Mouse (Mus musculus): Measurements from ENCODE around the gene Gm40193. TPM values are rescaled to one million over a fixed set of nuclear protein-coding genes. Genes with fewer than 3 reads are reported as not detected.
"Not testable (repeated sequence)": the region's sequence is repeated elsewhere in the genome, so short reads cannot be mapped to it uniquely, and the experiment has no call there.

The Gm40193 gene
- polyA plus RNA-seq, 2 experiments, result not detected

DNA sequence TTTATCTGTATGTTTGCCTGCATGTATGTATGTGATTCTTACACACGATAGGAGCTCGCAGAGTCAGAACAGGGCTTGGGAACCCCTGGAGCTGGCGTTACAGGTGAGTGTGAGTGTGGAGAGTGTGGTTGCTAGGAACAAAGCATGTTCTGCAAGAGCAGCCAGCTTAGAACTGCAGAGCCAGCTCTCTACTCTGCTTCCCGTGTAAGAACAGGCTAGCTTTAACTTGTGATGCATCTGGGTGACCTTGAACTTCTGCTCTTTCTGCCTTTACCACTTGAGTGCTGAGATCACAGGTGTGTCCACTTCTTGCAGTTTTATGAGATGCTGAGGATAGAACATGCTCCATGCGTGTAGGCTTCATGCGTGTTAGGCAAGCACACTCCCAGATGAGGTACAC, 46.2 kb upstream of the Gm40193 start:
- Histone ChIP-seq H3K4me3 (ENCODE audit: insufficient read depth in 1 of 2, low read depth in 2 of 2, low read length in 2 of 2) (no peak overlapping the region), H3K36me3 (replicated peaks; ENCODE audit: control insufficient read depth, insufficient read depth, low read depth) (no peaks in the 10 kb centered on the region), H3K27ac (no peak overlapping the region), H3K4me2 (ENCODE audit: low read depth) (no peak overlapping the region), H3K27me3 (ENCODE audit: control insufficient read depth, insufficient read depth, low read length) (no peaks in the 10 kb centered on the region), H3K9me3 (ENCODE audit: control insufficient read depth, low read length) (no peaks in the 10 kb centered on the region), H3K4me1 (replicated peaks; ENCODE audit: control insufficient read depth in 2 of 2, insufficient read depth in 2 of 2, low read length in 1 of 2) (peaks cover 0 to 17% of the 10 kb centered on the region in 2 experiments; a peak in 2 of 4 replicates), H3K9ac (replicated peaks) (no peak overlapping the region)
- DNase-seq (ENCODE audit: low read depth in 3 of 3, low spot score in 3 of 3) (no peak), ATAC-seq (ENCODE audit: insufficient read depth) (no peak)
- WGBS (ENCODE audit: insufficient replicate concordance), result 75% methylated on average over 6 of the region's 6 CpGs
- TF ChIP-seq CTCF (IDR thresholded peaks at IDR 0.05; ENCODE audit: low read depth) (no peak), EP300 (IDR thresholded peaks at IDR 0.05; ENCODE audit: low read depth) (no peak)

DNA sequence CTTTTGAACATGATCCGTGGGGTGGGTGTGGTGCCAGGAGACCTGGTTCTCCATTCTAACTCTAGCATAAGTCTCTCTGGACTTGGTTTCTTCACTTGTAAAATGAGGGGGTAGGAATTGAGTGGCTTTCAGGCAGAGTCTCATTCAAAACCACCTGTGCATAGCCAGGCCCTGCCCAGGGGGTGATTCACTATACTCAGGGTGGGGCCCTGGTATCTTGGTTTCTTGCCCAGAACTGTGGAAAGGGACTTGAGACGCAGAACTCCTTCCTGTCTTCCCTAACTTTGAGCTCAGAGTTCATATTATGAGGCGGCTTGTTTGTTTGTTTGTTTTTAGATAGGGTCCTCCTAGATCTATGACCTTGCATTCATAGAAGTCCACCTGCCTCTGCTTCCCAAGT, 44.5 kb upstream of the Gm40193 start:
- Histone ChIP-seq H3K4me1 (replicated peaks; ENCODE audit: control insufficient read depth in 2 of 2, insufficient read depth in 2 of 2, low read length in 1 of 2) (peaks cover 4 to 26% of the 10 kb centered on the region in 2 experiments), H3K9ac (replicated peaks) (no peak overlapping the region), H3K4me3 (ENCODE audit: insufficient read depth in 1 of 2, low read depth in 2 of 2, low read length in 2 of 2) (no peak overlapping the region), H3K4me2 (ENCODE audit: low read depth) (no peak overlapping the region), H3K27me3 (ENCODE audit: control insufficient read depth, insufficient read depth, low read length) (no peaks in the 10 kb centered on the region), H3K36me3 (replicated peaks; ENCODE audit: control insufficient read depth, insufficient read depth, low read depth) (no peaks in the 10 kb centered on the region), H3K9me3 (ENCODE audit: control insufficient read depth, low read length) (no peaks in the 10 kb centered on the region), H3K27ac (no peak overlapping the region)
- no peak for DNase-seq (ENCODE audit: low read depth in 3 of 3, low spot score in 3 of 3)
- ATAC-seq (ENCODE audit: insufficient read depth), result no peak
- TF ChIP-seq CTCF (IDR thresholded peaks at IDR 0.05; ENCODE audit: low read depth) (no peak), EP300 (IDR thresholded peaks at IDR 0.05; ENCODE audit: low read depth) (no peak)
- WGBS (ENCODE audit: insufficient replicate concordance), result 62% methylated on average over 3 of the region's 3 CpGs

DNA sequence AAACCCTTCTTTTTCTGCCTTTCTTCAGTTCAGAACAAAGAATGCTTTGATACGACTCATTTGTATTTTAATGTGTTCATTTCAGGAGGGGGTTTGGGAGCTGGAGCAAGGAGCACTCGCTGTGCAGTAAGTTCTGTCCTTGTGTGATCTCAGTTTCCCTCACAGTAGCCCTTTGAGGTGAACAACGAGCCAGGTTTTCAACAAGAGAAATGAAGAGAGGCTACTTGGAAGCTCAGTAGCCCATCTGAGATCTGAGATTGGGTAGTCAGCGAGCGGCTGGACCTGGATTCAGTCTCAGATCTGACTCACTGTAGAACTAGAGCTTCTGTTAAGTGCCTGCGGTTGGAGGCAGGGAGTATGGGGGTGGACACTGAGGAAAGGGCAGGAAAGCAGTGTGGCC, 41.1 kb upstream of the Gm40193 start:
- Histone ChIP-seq H3K4me1 (replicated peaks; ENCODE audit: control insufficient read depth in 2 of 2, insufficient read depth in 2 of 2, low read length in 1 of 2) (peaks cover 20 to 34% of the 10 kb centered on the region in 2 experiments), H3K27me3 (ENCODE audit: control insufficient read depth, insufficient read depth, low read length) (no peaks in the 10 kb centered on the region), H3K27ac (no peak overlapping the region), H3K9me3 (ENCODE audit: control insufficient read depth, low read length) (no peaks in the 10 kb centered on the region), H3K4me2 (ENCODE audit: low read depth) (no peak overlapping the region), H3K4me3 (ENCODE audit: insufficient read depth in 1 of 2, low read depth in 2 of 2, low read length in 2 of 2) (no peak overlapping the region), H3K36me3 (replicated peaks; ENCODE audit: control insufficient read depth, insufficient read depth, low read depth) (no peaks in the 10 kb centered on the region), H3K9ac (replicated peaks) (no peak overlapping the region)
- WGBS (ENCODE audit: insufficient replicate concordance), result 70% methylated on average over 6 of the region's 6 CpGs
- DNase-seq (ENCODE audit: low read depth in 3 of 3, low spot score in 3 of 3) (no peak), ATAC-seq (ENCODE audit: insufficient read depth) (no peak)
- TF ChIP-seq EP300 (IDR thresholded peaks at IDR 0.05; ENCODE audit: low read depth), result no peak
- TF ChIP-seq CTCF (IDR thresholded peaks at IDR 0.05; ENCODE audit: low read depth), result no peak

DNA sequence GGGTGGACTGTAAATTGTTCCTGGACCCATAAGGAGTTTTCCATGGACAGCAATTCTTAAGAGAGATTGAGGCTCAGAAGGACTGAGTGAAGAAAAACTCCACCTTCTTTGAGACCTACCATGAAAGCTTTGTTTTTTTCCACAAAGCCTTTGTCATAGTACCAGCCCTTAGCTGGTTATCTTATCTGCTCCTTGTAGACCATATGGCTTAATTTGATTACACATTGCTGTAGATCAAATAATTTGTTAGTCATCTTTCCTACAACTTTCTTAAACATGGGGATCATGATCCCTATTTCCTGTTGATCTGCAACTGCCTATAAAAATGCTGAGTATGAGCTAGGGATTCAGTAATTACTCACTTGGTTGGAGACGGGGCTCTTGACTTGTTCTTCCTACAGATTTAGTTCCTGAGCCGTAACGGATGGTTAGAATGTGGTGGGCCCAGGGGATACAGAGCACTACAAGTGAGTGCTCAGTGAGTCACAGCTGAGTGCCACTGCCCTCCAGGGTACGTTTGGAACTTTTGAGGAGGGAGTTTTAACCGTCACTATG, 39.7 kb upstream of the Gm40193 start:
- peaks cover 20 to 34% of the 10 kb centered on the region in 2 experiments for H3K4me1 ChIP-seq (replicated peaks; ENCODE audit: control insufficient read depth in 2 of 2, insufficient read depth in 2 of 2, low read length in 1 of 2)

DNA sequence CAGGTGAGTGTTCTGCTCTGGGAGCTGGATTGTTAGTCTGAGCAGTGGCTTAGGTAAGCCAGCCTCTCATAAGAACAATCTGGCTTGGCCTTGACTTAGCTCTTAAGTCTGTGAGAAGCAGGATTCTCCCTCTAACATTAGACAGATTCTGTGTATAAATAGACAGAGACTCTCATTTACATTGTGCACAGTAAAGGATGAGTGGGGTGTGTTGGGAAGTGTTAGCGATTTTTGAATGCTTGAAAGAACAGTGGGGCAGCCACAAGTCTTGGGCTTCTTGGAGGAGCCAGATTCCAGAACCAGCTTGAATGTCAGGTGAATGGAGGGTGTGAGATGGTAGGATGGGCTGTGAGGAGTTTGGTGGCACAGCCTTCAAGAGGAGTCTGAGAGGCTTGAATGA, 38.9 kb upstream of the Gm40193 start:
- H3K9me3 ChIP-seq (ENCODE audit: control insufficient read depth, low read length), result no peaks in the 10 kb centered on the region
- no peak overlapping the region for H3K9ac ChIP-seq (replicated peaks)
- ATAC-seq (ENCODE audit: insufficient read depth) (no peak), DNase-seq (ENCODE audit: low read depth in 3 of 3, low spot score in 3 of 3) (no peak)
- H3K4me3 ChIP-seq (ENCODE audit: insufficient read depth in 1 of 2, low read depth in 2 of 2, low read length in 2 of 2), result no peak overlapping the region
- no peaks in the 10 kb centered on the region for H3K27me3 ChIP-seq (ENCODE audit: control insufficient read depth, insufficient read depth, low read length)
- no peak overlapping the region for H3K27ac ChIP-seq
- 76% methylated on average over 1 of the region's 1 CpGs for WGBS (ENCODE audit: insufficient replicate concordance)
- H3K36me3 ChIP-seq (replicated peaks; ENCODE audit: control insufficient read depth, insufficient read depth, low read depth), result no peaks in the 10 kb centered on the region
- TF ChIP-seq CTCF (IDR thresholded peaks at IDR 0.05; ENCODE audit: low read depth) (no peak), EP300 (IDR thresholded peaks at IDR 0.05; ENCODE audit: low read depth) (no peak)
- H3K4me2 ChIP-seq (ENCODE audit: low read depth), result no peak overlapping the region
- peaks cover 20 to 34% of the 10 kb centered on the region in 2 experiments for H3K4me1 ChIP-seq (replicated peaks; ENCODE audit: control insufficient read depth in 2 of 2, insufficient read depth in 2 of 2, low read length in 1 of 2)

More for the DNA sequence above, 39.7 kb upstream of the Gm40193 start:
- Histone ChIP-seq H3K4me2 (ENCODE audit: low read depth) (peak overlapping the region; percentile 31), H3K9me3 (ENCODE audit: control insufficient read depth, low read length) (no peaks in the 10 kb centered on the region), H3K9ac (replicated peaks) (no peak overlapping the region), H3K27me3 (ENCODE audit: control insufficient read depth, insufficient read depth, low read length) (no peaks in the 10 kb centered on the region), H3K36me3 (replicated peaks; ENCODE audit: control insufficient read depth, insufficient read depth, low read depth) (no peaks in the 10 kb centered on the region), H3K4me3 (ENCODE audit: insufficient read depth in 1 of 2, low read depth in 2 of 2, low read length in 2 of 2) (no peak overlapping the region), H3K27ac (no peak overlapping the region)
- TF ChIP-seq CTCF (IDR thresholded peaks at IDR 0.05; ENCODE audit: low read depth) (no peak), EP300 (IDR thresholded peaks at IDR 0.05; ENCODE audit: low read depth) (peak; percentile 58; the same call in 1 of the 2 replicates)
- ATAC-seq (ENCODE audit: insufficient read depth) (peak; percentile 55; the same call in 1 of the 2 replicates), DNase-seq (ENCODE audit: low read depth in 3 of 3, low spot score in 3 of 3) (no peak)
- WGBS (ENCODE audit: insufficient replicate concordance), result 32% methylated on average over 5 of the region's 5 CpGs

DNA sequence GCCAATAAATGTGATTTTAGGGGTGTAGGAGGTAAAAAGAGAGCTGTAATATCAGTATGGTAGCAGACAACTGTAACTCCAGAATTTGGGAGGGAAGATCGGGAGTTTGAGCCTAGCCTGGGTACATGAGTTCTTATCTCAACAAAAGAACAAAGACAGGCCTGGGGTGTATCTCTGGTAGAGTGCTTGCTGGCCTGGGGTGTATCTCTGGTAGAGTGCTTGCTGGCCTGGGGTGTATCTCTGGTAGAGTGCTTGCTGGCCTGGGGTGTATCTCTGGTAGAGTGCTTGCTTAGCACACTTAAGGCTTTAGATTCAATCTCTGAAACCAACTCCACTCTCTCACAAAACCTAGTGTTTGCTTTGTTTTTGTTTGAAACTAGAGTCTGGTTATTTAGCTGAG, 37.9 kb upstream of the Gm40193 start:
- H3K4me3 ChIP-seq (ENCODE audit: insufficient read depth in 1 of 2, low read depth in 2 of 2, low read length in 2 of 2); H3K4me2 ChIP-seq (ENCODE audit: low read depth); H3K36me3 ChIP-seq (replicated peaks; ENCODE audit: control insufficient read depth, insufficient read depth, low read depth); H3K9me3 ChIP-seq (ENCODE audit: control insufficient read depth, low read length); H3K27me3 ChIP-seq (ENCODE audit: control insufficient read depth, insufficient read depth, low read length); H3K9ac ChIP-seq (replicated peaks); DNase-seq (ENCODE audit: low read depth in 3 of 3, low spot score in 3 of 3); H3K27ac ChIP-seq: not testable (repeated sequence)
- peaks cover 20 to 34% of the 10 kb centered on the region in 2 experiments for H3K4me1 ChIP-seq (replicated peaks; ENCODE audit: control insufficient read depth in 2 of 2, insufficient read depth in 2 of 2, low read length in 1 of 2)
- WGBS (ENCODE audit: insufficient replicate concordance), result 15% methylated on average over 1 of the region's 1 CpGs
- peak; percentile 80 for ATAC-seq (ENCODE audit: insufficient read depth)

Data from liver, embryonic 14.5 days (tissue).